14 mouse cellular contexts compared by ENCODE assay signal in genomic region chr8:123004033-123004922, GRCm38 (mm10). TPM values are rescaled to one million over a fixed set of nuclear protein-coding genes. Genes with fewer than 3 reads are reported as not detected.
DNase-seq lines count a peak whose midpoint lies in the region; ATAC-seq and TF ChIP-seq lines count a peak whose summit lies in the region.
"Had no signal": no experiment of that assay in that cellular context is flagged by ENCODE, and none has a peak within 500 bp of the region (broad histone marks: within the 10 kb centered on the region; RNA-seq: fewer than 3 reads in every experiment).

No protein-coding gene starts in this region.

- peaks cover 29% of the 10 kb centered on the region for H3K4me1 ChIP-seq in kidney, embryonic 14.5 days (ENCODE audit: control insufficient read depth, insufficient read depth, low read length)
- peaks cover 41% of the 10 kb centered on the region for H3K4me1 ChIP-seq in limb, embryonic 13.5 days
- 0 out of 2 replicates have a peak, but pooled peaks cover 3% of the 10 kb centered on the region for H3K4me1 ChIP-seq in midbrain, postnatal 0 days (ENCODE audit: insufficient read depth, low read length)

- no peak overlapping the region for H3K27ac ChIP-seq in kidney, embryonic 14.5 days (ENCODE audit: low read depth, low read length)
- peak overlapping the region; percentile 65; the same call in 1 of the 2 replicates for H3K27ac ChIP-seq in limb, embryonic 13.5 days
- no peak overlapping the region for H3K27ac ChIP-seq in midbrain, postnatal 0 days (ENCODE audit: low read depth, low read length)
- H3K27ac ChIP-seq: forebrain, embryonic 10.5 days; intestine, embryonic 15.5 days; liver, embryonic 15.5 days; midbrain, embryonic 15.5 days had no signal

- no peaks in the 10 kb centered on the region for H3K9me3 ChIP-seq in kidney, embryonic 14.5 days (ENCODE audit: control insufficient read depth, low read length)
- H3K9me3 ChIP-seq in limb, embryonic 13.5 days: no peaks in the 10 kb centered on the region
- H3K9me3 ChIP-seq in midbrain, postnatal 0 days (ENCODE audit: low read length): no peaks in the 10 kb centered on the region
- H3K9me3 ChIP-seq: forebrain, embryonic 10.5 days; intestine, embryonic 15.5 days; liver, embryonic 15.5 days; midbrain, embryonic 15.5 days had no signal

- no peak overlapping the region for H3K4me2 ChIP-seq in kidney, embryonic 14.5 days (replicated peaks; ENCODE audit: low read depth, low read length)
- peak overlapping the region; percentile 15; the same call in 1 of the 2 replicates for H3K4me2 ChIP-seq in limb, embryonic 13.5 days (replicated peaks)
- no peak overlapping the region for H3K4me2 ChIP-seq in midbrain, postnatal 0 days (ENCODE audit: low read depth, low read length, poor library complexity, severe bottlenecking)
- H3K4me2 ChIP-seq: intestine, embryonic 15.5 days; liver, embryonic 15.5 days; midbrain, embryonic 15.5 days had no signal

- ATAC-seq in CD4-positive, CD25-positive, alpha-beta regulatory T cell, adult 4 months: no peak
- peak; percentile 52; the same call in 1 of the 2 replicates for ATAC-seq in kidney, embryonic 14.5 days (ENCODE audit: low FRiP score, low TSS enrichment)
- peak; percentile 66; the same call in 1 of the 2 replicates for ATAC-seq in limb, embryonic 13.5 days (ENCODE audit: low FRiP score, low read depth)
- no peak for ATAC-seq in midbrain, postnatal 0 days (ENCODE audit: low FRiP score)
- ATAC-seq: intestine, embryonic 15.5 days; midbrain, embryonic 15.5 days had no signal

- peak; percentile 65 for DNase-seq in CD4-positive, CD25-positive, alpha-beta regulatory T cell, adult 2 months (ENCODE audit: low read depth, low spot score)
- no peak for DNase-seq in kidney, postnatal 4 days
- peak; percentile 50 for DNase-seq in Muller cell, postnatal 12 days (ENCODE audit: inconsistent ontology term)
- no peak for DNase-seq in midbrain, postnatal 0 days (ENCODE audit: low spot score)
- DNase-seq in embryo, embryonic 10.5 days (ENCODE audit: low spot score): no peak
- DNase-seq: adrenal gland, postnatal 14 days; cerebellum, adult 11-12 months had no signal

- 43% methylated on average over 14 of the region's 14 CpGs for WGBS in kidney, embryonic 14.5 days
- WGBS in limb, embryonic 13.5 days: 51% methylated on average over 14 of the region's 14 CpGs
- WGBS in midbrain, postnatal 0 days: 78% methylated on average over 14 of the region's 14 CpGs

- no peak for TF ChIP-seq CTCF in midbrain, postnatal 0 days (IDR thresholded peaks at IDR 0.05)

- no peak overlapping the region for H3K9ac ChIP-seq in kidney, embryonic 14.5 days (ENCODE audit: low read depth, low read length)
- H3K9ac ChIP-seq in limb, embryonic 13.5 days: no peak overlapping the region
- no peak overlapping the region for H3K9ac ChIP-seq in midbrain, postnatal 0 days (replicated peaks; ENCODE audit: low read length, poor library complexity, severe bottlenecking)
- H3K9ac ChIP-seq: intestine, embryonic 15.5 days; liver, embryonic 15.5 days; midbrain, embryonic 15.5 days had no signal

- H3K27me3 ChIP-seq in kidney, embryonic 14.5 days (ENCODE audit: control insufficient read depth, insufficient read depth, low read length): no peaks in the 10 kb centered on the region
- no peaks in the 10 kb centered on the region for H3K27me3 ChIP-seq in limb, embryonic 13.5 days
- no peaks in the 10 kb centered on the region for H3K27me3 ChIP-seq in midbrain, postnatal 0 days (ENCODE audit: insufficient read depth, low read length)
- H3K27me3 ChIP-seq: intestine, embryonic 15.5 days; liver, embryonic 15.5 days; midbrain, embryonic 15.5 days had no signal

- H3K4me3 ChIP-seq in kidney, embryonic 14.5 days (ENCODE audit: low read length): no peak overlapping the region
- no peak overlapping the region for H3K4me3 ChIP-seq in limb, embryonic 13.5 days
- H3K4me3 ChIP-seq in midbrain, postnatal 0 days (ENCODE audit: low read depth, low read length): no peak overlapping the region
- H3K4me3 ChIP-seq: forebrain, embryonic 10.5 days; intestine, embryonic 15.5 days; liver, embryonic 15.5 days; midbrain, embryonic 15.5 days had no signal

- no peaks in the 10 kb centered on the region for H3K36me3 ChIP-seq in kidney, embryonic 14.5 days (ENCODE audit: control insufficient read depth, insufficient read depth, low read length)
- no peaks in the 10 kb centered on the region for H3K36me3 ChIP-seq in limb, embryonic 13.5 days
- H3K36me3 ChIP-seq in midbrain, postnatal 0 days (ENCODE audit: insufficient read depth, low read length): no peaks in the 10 kb centered on the region
- H3K36me3 ChIP-seq: intestine, embryonic 15.5 days; liver, embryonic 15.5 days; midbrain, embryonic 15.5 days had no signal

RNA-seq across cellular contexts. Expression of gene Ankrd11, which starts 37.8 kb away (rescaled TPM):
- 10 to 100 TPM; 79.7 to 84.1 TPM for polyA plus RNA-seq in CD4-positive, CD25-positive, alpha-beta regulatory T cell, adult 4 months (2017; shearing (Covaris generic))
- 44.3 and 55.5 TPM in 2 replicates for polyA plus RNA-seq in kidney, embryonic 14.5 days (2014; fragmentation: Nextera tagmentation; extraction: Ambion mirVana)
- polyA plus RNA-seq in limb, embryonic 13.5 days (2015; fragmentation: Nextera tagmentation; extraction: Ambion mirVana): 40.9 and 48.7 TPM in 2 replicates
- 92.5 and 98.3 TPM in 2 replicates for total RNA-seq in midbrain, postnatal 0 days (2014; rRNA removed)
- 62.2 and 78.7 TPM in 2 replicates for polyA plus RNA-seq in midbrain, postnatal 0 days (2015; fragmentation: Nextera tagmentation; extraction: Ambion mirVana)

RNA-seq across cellular contexts. Expression of gene Spg7, which starts 58.5 kb away (rescaled TPM):
- polyA plus RNA-seq in CD4-positive, CD25-positive, alpha-beta regulatory T cell, adult 4 months (2017; shearing (Covaris generic)): 10 to 100 TPM; 24.4 to 29.0 TPM
- 45.9 and 51.2 TPM in 2 replicates for polyA plus RNA-seq in kidney, embryonic 14.5 days (2014; fragmentation: Nextera tagmentation; extraction: Ambion mirVana)
- polyA plus RNA-seq in limb, embryonic 13.5 days (2015; fragmentation: Nextera tagmentation; extraction: Ambion mirVana): 40.8 and 41.5 TPM in 2 replicates
- total RNA-seq in midbrain, postnatal 0 days (2014; rRNA removed): 47.2 and 64.3 TPM in 2 replicates
- polyA plus RNA-seq in midbrain, postnatal 0 days (2015; fragmentation: Nextera tagmentation; extraction: Ambion mirVana): 50.1 and 51.3 TPM in 2 replicates

Comparison
In these comparisons a context has a peak if more than half of its experiments do, and no peak if none do; other contexts are left out.
1. DNase-seq: peak in CD4-positive, CD25-positive, alpha-beta regulatory T cell, adult 2 months (single experiment) and Muller cell, postnatal 12 days (single experiment); none in kidney, postnatal 4 days (0 of 2), midbrain, postnatal 0 days (single experiment) and embryo, embryonic 10.5 days (single experiment).
2. ATAC-seq: peak in kidney, embryonic 14.5 days (single experiment) and limb, embryonic 13.5 days (single experiment); none in CD4-positive, CD25-positive, alpha-beta regulatory T cell, adult 4 months (single experiment) and midbrain, postnatal 0 days (single experiment).